Mouse (Mus musculus): ENCODE measurements around the gene Tmod1. TPM values are rescaled to one million over a fixed set of nuclear protein-coding genes. Genes with fewer than 3 reads are reported as not detected.

Gene Tmod1
- polyA plus RNA-seq, 1 experiment from 2014 or later = 11.4 TPM

- Histone ChIP-seq H3K9me3 (ENCODE audit: control insufficient read depth, low read length) (no peaks in the 10 kb centered on the region), H3K4me1 (replicated peaks; ENCODE audit: control insufficient read depth, insufficient read depth, low read length) (no peaks in the 10 kb centered on the region), H3K9ac (ENCODE audit: low read length) (no peak overlapping the region), H3K4me2 (ENCODE audit: low read depth, low read length) (no peak overlapping the region), H3K36me3 (ENCODE audit: control insufficient read depth, insufficient read depth, low read length) (no peaks in the 10 kb centered on the region), H3K4me3 (ENCODE audit: low read length) (no peak overlapping the region), H3K27ac (ENCODE audit: low read length) (no peak overlapping the region), H3K27me3 (ENCODE audit: control insufficient read depth, insufficient read depth, low read depth, low read length) (no peaks in the 10 kb centered on the region)
- 81% methylated on average over 4 of the region's 4 CpGs for WGBS
- no peak for ATAC-seq (ENCODE audit: low read depth)
Observed at GRCm38 (mm10) chr4:46080261-46080660, 41.5 kb downstream of the Tmod1 start.

DNA sequence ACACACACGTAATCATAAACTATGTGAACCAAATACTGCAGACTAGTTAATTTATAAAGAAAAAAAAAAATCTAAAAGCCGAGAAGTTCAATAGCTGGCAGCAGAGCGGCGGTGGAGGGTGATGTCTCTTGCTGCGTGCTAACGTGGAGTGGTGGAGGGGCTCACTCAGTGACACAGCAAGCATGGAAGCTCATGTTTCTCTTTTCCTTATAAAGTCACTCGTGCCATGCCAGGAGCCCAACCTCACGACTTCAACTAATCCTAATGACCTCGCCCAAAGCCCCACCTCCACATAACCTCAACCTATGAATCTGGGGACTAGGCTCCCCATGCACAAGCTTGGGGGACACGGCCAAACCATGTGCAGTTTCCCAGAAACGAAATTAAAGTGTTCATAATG lies 43.8 kb downstream of the Tmod1 start:
- H3K27ac ChIP-seq (ENCODE audit: low read length) = no peak overlapping the region
- no peaks in the 10 kb centered on the region for H3K4me1 ChIP-seq (replicated peaks; ENCODE audit: control insufficient read depth, insufficient read depth, low read length)
- 62% methylated on average over 11 of the region's 11 CpGs for WGBS
- H3K9me3 ChIP-seq (ENCODE audit: control insufficient read depth, low read length) = no peaks in the 10 kb centered on the region
- H3K9ac ChIP-seq (ENCODE audit: low read length) = no peak overlapping the region
- no peak for ATAC-seq (ENCODE audit: low read depth)
- H3K4me3 ChIP-seq (ENCODE audit: low read length) = no peak overlapping the region
- no peak overlapping the region for H3K4me2 ChIP-seq (ENCODE audit: low read depth, low read length)
- no peaks in the 10 kb centered on the region for H3K36me3 ChIP-seq (ENCODE audit: control insufficient read depth, insufficient read depth, low read length)
- no peaks in the 10 kb centered on the region for H3K27me3 ChIP-seq (ENCODE audit: control insufficient read depth, insufficient read depth, low read depth, low read length)

- no peaks in the 10 kb centered on the region for H3K36me3 ChIP-seq (ENCODE audit: control insufficient read depth, insufficient read depth, low read length)
- H3K9me3 ChIP-seq (ENCODE audit: control insufficient read depth, low read length) = no peaks in the 10 kb centered on the region
- H3K27ac ChIP-seq (ENCODE audit: low read length) = no peak overlapping the region
- H3K4me3 ChIP-seq (ENCODE audit: low read length) = no peak overlapping the region
- 69% methylated on average over 9 of the region's 9 CpGs for WGBS
- no peak for ATAC-seq (ENCODE audit: low read depth)
- no peaks in the 10 kb centered on the region for H3K4me1 ChIP-seq (replicated peaks; ENCODE audit: control insufficient read depth, insufficient read depth, low read length)
- H3K27me3 ChIP-seq (ENCODE audit: control insufficient read depth, insufficient read depth, low read depth, low read length) = no peaks in the 10 kb centered on the region
- H3K9ac ChIP-seq (ENCODE audit: low read length) = no peak overlapping the region
- H3K4me2 ChIP-seq (ENCODE audit: low read depth, low read length) = no peak overlapping the region
Observed at GRCm38 (mm10) chr4:46084416-46085172, 45.9 kb downstream of the Tmod1 start.

DNA sequence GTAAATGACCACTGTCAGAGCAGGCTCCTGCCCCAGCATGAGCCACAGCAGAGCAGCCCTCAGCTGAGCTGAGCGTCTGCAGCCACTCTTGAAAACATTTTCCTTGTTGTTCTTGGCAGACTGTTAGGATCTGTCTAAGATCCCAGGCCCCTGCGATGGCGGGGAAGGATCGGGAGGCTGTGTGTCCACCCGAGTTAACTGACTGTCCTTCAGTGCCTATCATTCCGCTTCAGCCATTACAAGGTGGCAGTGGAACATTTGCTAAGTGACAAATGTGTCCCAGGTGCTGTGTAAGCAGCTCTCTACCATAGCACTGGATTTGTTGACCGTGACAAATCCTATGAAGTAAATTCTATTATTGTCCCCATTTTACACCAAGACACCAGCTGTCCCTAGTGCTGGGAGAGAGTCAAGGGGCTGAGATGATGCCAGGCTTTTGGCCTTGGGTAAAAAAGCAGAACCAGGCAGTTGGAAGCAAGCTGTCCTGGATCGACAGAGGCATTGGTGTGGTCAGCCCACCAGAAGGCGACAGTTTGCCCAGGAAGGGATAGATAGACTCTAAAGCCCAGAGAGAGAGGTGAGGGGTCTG lies 46.6 kb downstream of the Tmod1 start:
- no peak overlapping the region for H3K27ac ChIP-seq (ENCODE audit: low read length)
- WGBS = 69% methylated on average over 9 of the region's 9 CpGs
- H3K9me3 ChIP-seq (ENCODE audit: control insufficient read depth, low read length) = no peaks in the 10 kb centered on the region
- no peaks in the 10 kb centered on the region for H3K36me3 ChIP-seq (ENCODE audit: control insufficient read depth, insufficient read depth, low read length)
- ATAC-seq (ENCODE audit: low read depth) = no peak
- H3K27me3 ChIP-seq (ENCODE audit: control insufficient read depth, insufficient read depth, low read depth, low read length) = no peaks in the 10 kb centered on the region
- no peaks in the 10 kb centered on the region for H3K4me1 ChIP-seq (replicated peaks; ENCODE audit: control insufficient read depth, insufficient read depth, low read length)
- H3K4me3 ChIP-seq (ENCODE audit: low read length) = no peak overlapping the region
- no peak overlapping the region for H3K4me2 ChIP-seq (ENCODE audit: low read depth, low read length)
- H3K9ac ChIP-seq (ENCODE audit: low read length) = no peak overlapping the region

DNA sequence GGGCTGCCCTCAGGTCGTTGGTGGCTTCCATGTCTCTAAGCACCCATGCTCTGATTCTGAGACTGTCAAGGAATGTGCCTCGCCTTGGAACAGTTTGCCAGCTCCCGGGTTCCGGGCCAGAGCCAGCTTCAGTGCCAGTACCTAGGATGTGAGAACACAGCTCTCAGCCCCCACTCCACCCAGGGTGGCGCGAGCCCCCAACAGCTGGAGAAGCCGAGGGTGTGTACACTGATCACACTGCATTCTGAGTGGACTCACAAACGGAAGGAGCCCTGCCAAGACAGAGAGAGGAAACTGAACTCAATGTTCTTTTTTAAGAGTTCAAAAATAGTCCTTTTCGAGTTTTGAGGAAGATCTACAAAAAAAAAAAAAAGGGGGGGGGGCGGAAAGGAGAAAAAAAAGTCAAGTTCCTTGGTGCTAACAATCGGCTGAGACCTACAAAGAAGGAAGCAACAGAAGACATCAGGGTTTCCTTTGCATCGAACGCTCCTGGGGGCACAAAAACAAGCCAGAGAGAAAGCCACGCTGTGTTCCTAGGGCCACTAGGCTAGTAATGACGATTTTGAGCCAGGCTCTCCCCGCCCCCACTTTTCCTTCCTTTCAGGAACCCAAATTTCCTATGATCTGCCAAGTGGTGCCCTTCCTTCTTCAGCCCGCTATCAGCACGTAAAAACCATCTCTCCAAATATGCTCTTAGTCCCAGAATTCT lies 48.1 kb downstream of the Tmod1 start:
- Histone ChIP-seq H3K4me2 (ENCODE audit: low read depth, low read length) (no peak overlapping the region), H3K27me3 (ENCODE audit: control insufficient read depth, insufficient read depth, low read depth, low read length) (no peaks in the 10 kb centered on the region), H3K36me3 (ENCODE audit: control insufficient read depth, insufficient read depth, low read length) (no peaks in the 10 kb centered on the region), H3K9me3 (ENCODE audit: control insufficient read depth, low read length) (no peaks in the 10 kb centered on the region), H3K4me1 (replicated peaks; ENCODE audit: control insufficient read depth, insufficient read depth, low read length) (no peaks in the 10 kb centered on the region), H3K27ac (ENCODE audit: low read length) (no peak overlapping the region), H3K9ac (ENCODE audit: low read length) (no peak overlapping the region), H3K4me3 (ENCODE audit: low read length) (no peak overlapping the region)
- 70% methylated on average over 17 of the region's 18 CpGs for WGBS
- ATAC-seq (ENCODE audit: low read depth) = no peak

DNA sequence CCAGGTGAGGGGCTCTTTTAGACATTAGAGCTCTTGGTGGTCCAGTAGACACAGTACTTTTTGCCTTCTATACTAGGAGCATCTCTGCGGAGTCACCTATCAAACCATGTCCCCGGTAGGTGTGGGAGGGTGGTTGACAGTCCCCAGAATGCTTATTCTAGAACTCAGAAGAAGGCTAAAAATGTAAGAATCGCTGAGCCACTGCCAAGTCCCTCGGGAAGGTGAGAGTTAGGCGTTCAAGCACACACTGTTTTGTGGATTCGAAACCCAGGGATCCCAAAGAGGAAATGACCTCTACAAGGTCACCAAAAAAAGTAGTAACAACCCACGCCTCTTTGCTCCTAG lies 48.7 kb downstream of the Tmod1 start:
- no peaks in the 10 kb centered on the region for H3K27me3 ChIP-seq (ENCODE audit: control insufficient read depth, insufficient read depth, low read depth, low read length)
- WGBS = 66% methylated on average over 7 of the region's 7 CpGs
- no peak overlapping the region for H3K27ac ChIP-seq (ENCODE audit: low read length)
- H3K36me3 ChIP-seq (ENCODE audit: control insufficient read depth, insufficient read depth, low read length) = no peaks in the 10 kb centered on the region
- no peaks in the 10 kb centered on the region for H3K9me3 ChIP-seq (ENCODE audit: control insufficient read depth, low read length)
- H3K4me1 ChIP-seq (replicated peaks; ENCODE audit: control insufficient read depth, insufficient read depth, low read length) = no peaks in the 10 kb centered on the region
- no peak overlapping the region for H3K4me2 ChIP-seq (ENCODE audit: low read depth, low read length)
- no peak overlapping the region for H3K9ac ChIP-seq (ENCODE audit: low read length)
- ATAC-seq (ENCODE audit: low read depth) = no peak
- H3K4me3 ChIP-seq (ENCODE audit: low read length) = no peak overlapping the region

DNA sequence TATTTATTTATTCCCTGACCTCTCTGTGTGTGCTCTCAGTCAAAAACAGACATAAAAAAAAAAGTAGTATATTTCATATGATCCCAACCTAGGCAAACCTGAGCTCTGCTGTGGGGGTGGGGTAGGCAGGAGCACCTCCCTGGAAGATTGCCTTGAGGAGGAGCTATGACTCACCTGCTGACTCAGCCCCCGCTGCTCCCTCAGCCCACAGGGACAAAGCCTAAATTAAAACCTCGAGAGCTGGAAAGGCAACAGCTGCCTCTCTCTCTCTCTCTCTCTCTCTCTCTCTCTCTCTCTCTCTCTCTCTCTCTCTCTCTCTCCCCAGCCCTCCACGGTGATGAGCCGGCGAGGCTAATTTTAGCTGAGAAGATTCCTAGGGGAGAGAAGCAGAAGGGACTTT lies 49.1 kb downstream of the Tmod1 start:
- no peak overlapping the region for H3K9ac ChIP-seq (ENCODE audit: low read length)
- no peak overlapping the region for H3K4me3 ChIP-seq (ENCODE audit: low read length)
- H3K27ac ChIP-seq (ENCODE audit: low read length) = no peak overlapping the region
- no peaks in the 10 kb centered on the region for H3K36me3 ChIP-seq (ENCODE audit: control insufficient read depth, insufficient read depth, low read length)
- no peak for ATAC-seq (ENCODE audit: low read depth)
- 34% methylated on average over 5 of the region's 5 CpGs for WGBS
- no peaks in the 10 kb centered on the region for H3K9me3 ChIP-seq (ENCODE audit: control insufficient read depth, low read length)
- H3K4me2 ChIP-seq (ENCODE audit: low read depth, low read length) = no peak overlapping the region
- no peaks in the 10 kb centered on the region for H3K4me1 ChIP-seq (replicated peaks; ENCODE audit: control insufficient read depth, insufficient read depth, low read length)
- H3K27me3 ChIP-seq (ENCODE audit: control insufficient read depth, insufficient read depth, low read depth, low read length) = no peaks in the 10 kb centered on the region

DNA sequence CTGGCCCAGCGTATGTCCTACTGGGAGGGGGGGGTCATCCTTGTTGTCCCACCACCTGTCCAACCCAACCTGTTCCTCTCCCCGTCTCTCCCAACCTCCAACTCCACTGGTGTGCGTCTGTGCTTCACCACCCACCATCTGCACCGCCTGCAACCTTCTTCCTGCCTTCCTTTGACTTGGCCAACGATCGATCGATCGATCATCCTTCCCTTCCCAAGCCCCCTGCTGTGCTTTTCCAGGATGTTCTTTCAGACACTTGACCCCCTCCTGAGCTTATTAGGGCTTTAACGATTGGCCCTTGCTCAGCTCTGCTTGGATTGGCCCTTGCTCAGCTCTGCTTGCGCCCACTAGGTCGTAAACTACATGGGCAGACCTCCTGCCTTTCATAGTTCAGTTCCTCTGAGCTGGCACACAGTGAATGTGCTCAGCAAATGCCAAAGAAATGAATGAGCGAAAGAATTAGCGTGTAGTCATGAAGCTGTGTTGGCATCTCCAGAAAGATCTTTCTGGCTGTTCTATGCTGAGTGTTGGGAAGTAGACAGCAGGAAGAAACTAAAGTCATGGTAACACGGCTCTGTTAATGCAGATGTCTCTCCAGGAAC lies 50.9 kb downstream of the Tmod1 start:
- Histone ChIP-seq H3K4me2 (ENCODE audit: low read depth, low read length) (no peak overlapping the region), H3K9me3 (ENCODE audit: control insufficient read depth, low read length) (no peaks in the 10 kb centered on the region), H3K4me1 (replicated peaks; ENCODE audit: control insufficient read depth, insufficient read depth, low read length) (no peaks in the 10 kb centered on the region), H3K4me3 (ENCODE audit: low read length) (no peak overlapping the region), H3K36me3 (ENCODE audit: control insufficient read depth, insufficient read depth, low read length) (no peaks in the 10 kb centered on the region), H3K27me3 (ENCODE audit: control insufficient read depth, insufficient read depth, low read depth, low read length) (no peaks in the 10 kb centered on the region), H3K27ac (ENCODE audit: low read length) (no peak overlapping the region), H3K9ac (ENCODE audit: low read length) (no peak overlapping the region)
- 91% methylated on average over 14 of the region's 14 CpGs for WGBS
- no peak for ATAC-seq (ENCODE audit: low read depth)

DNA sequence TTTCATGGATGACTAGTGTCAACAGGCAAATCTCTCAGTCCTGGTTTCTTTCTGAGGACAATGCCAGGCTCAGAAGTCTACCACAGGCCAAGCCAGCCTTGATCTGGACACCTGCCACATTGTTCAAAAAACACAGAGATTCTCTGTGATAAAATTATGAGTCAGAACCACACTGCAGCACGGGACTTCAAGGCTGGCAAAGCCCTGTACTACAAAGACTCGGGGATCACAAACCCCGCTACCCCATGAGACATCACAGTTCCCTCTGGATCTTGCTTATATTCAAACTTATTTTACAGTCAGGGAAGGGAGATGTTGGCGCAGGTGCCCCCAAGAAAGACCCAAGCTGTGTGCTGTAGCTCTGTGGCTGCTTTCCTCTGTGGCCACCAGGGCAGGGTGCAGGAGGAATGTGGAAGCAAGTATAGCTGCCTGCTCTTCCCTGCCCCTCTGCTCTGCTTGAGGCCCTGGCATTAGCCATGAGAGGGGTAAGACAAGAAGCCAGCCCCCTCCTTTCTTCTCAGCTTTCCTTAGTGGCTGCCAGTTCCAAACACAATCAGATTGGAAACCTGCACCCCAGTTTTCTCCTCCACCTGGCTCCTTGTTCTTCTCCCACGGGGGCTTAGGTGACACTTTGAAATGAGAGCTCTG lies 53.8 kb downstream of the Tmod1 start:
- Histone ChIP-seq H3K9ac (ENCODE audit: low read length) (no peak overlapping the region), H3K4me2 (ENCODE audit: low read depth, low read length) (no peak overlapping the region), H3K9me3 (ENCODE audit: control insufficient read depth, low read length) (no peaks in the 10 kb centered on the region), H3K4me3 (ENCODE audit: low read length) (no peak overlapping the region), H3K27ac (ENCODE audit: low read length) (no peak overlapping the region), H3K4me1 (replicated peaks; ENCODE audit: control insufficient read depth, insufficient read depth, low read length) (no peaks in the 10 kb centered on the region), H3K36me3 (ENCODE audit: control insufficient read depth, insufficient read depth, low read length) (no peaks in the 10 kb centered on the region), H3K27me3 (ENCODE audit: control insufficient read depth, insufficient read depth, low read depth, low read length) (no peaks in the 10 kb centered on the region)
- WGBS = 84% methylated on average over 5 of the region's 5 CpGs
- no peak for ATAC-seq (ENCODE audit: low read depth)

Measured in lung, embryonic 16.5 days (tissue).